ENCODE assay signal across 15 mouse cellular contexts in the genomic region with DNA sequence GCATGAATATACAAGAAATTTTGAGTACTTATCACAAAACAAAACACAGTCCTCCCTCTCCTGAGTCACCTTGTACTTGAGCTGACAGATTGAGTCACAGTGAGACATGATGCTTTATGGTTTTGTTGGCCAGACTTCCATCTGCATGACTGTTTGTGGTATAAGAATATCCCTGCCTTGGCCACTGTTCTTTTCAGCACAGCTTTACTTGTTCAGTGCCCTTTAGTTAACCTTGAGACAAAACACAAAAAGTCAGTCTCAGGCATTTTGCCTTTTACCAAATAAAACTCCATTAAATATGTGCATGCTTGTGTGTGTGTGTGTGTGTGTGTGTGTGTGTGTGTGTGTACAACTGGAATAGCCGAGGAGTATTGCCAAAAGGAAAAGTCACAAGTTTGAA.
DNase-seq lines count a peak whose midpoint lies in the region; ATAC-seq lines count a peak whose summit lies in the region.
"Had no signal": no experiment of that assay in that cellular context is flagged by ENCODE, and none has a peak within 500 bp of the region (broad histone marks: within the 10 kb centered on the region; RNA-seq: fewer than 3 reads in every experiment).

No protein-coding gene starts in this region.

- intact Hi-C loops in heart, postnatal 10 days (cut with DNase I), result no loop called here

- no peaks in the 10 kb centered on the region for H3K27me3 ChIP-seq in liver, embryonic 12.5 days (replicated peaks)
- H3K27me3 ChIP-seq: midbrain, embryonic 12.5 days; stomach, embryonic 15.5 days had no signal

- 67% methylated on average over 1 of the region's 1 CpGs for WGBS in liver, embryonic 12.5 days (ENCODE audit: insufficient replicate concordance)

- H3K9ac ChIP-seq in liver, embryonic 12.5 days, result no peak overlapping the region
- H3K9ac ChIP-seq: midbrain, embryonic 12.5 days; stomach, embryonic 15.5 days had no signal

- no peaks in the 10 kb centered on the region for H3K9me3 ChIP-seq in liver, embryonic 12.5 days (replicated peaks)
- H3K9me3 ChIP-seq: midbrain, embryonic 12.5 days; stomach, embryonic 15.5 days had no signal

- H3K36me3 ChIP-seq in liver, embryonic 12.5 days, result no peaks in the 10 kb centered on the region
- H3K36me3 ChIP-seq: midbrain, embryonic 12.5 days; stomach, embryonic 15.5 days had no signal

- peak; percentile 62 to 85 for DNase-seq in adrenal gland, adult (ENCODE audit: inconsistent age in 2 of 2, low spot score in 1 of 2)
- DNase-seq in adrenal gland, postnatal 4 days (ENCODE audit: low spot score in 2 of 2), result no peak
- peak; percentile 4 for DNase-seq in layer of hippocampus, adult 9-11 months
- DNase-seq in layer of hippocampus, postnatal 25 days (ENCODE audit: extremely low spot score in 1 of 2, low spot score in 1 of 2), result no peak
- peak; percentile 82 for DNase-seq in cerebellum, adult 11-12 months
- peak; percentile 18 to 31 for DNase-seq in heart, postnatal 10 days
- no peak for DNase-seq in urinary bladder, postnatal 4 days (ENCODE audit: low spot score in 2 of 2)
- DNase-seq: lung, adult 18-20 months; right cerebral cortex, postnatal 4 days; thymus, postnatal 36 days had no signal

- H3K27ac ChIP-seq in liver, embryonic 12.5 days, result no peak overlapping the region
- H3K27ac ChIP-seq: midbrain, embryonic 12.5 days; stomach, embryonic 15.5 days had no signal

- no peak for ATAC-seq in liver, embryonic 12.5 days
- ATAC-seq: forebrain, embryonic 16.5 days; intestine, postnatal 0 days had no signal

- no peak overlapping the region for H3K4me3 ChIP-seq in liver, embryonic 12.5 days
- H3K4me3 ChIP-seq: midbrain, embryonic 12.5 days; stomach, embryonic 15.5 days had no signal

- H3K4me2 ChIP-seq in liver, embryonic 12.5 days, result no peak overlapping the region
- H3K4me2 ChIP-seq: midbrain, embryonic 12.5 days; stomach, embryonic 15.5 days had no signal

- H3K4me1 ChIP-seq in liver, embryonic 12.5 days, result no peaks in the 10 kb centered on the region
- H3K4me1 ChIP-seq: midbrain, embryonic 12.5 days; stomach, embryonic 15.5 days had no signal

Comparison
In these comparisons a context has a peak if more than half of its experiments do, and no peak if none do; other contexts are left out.
1. DNase-seq: peak in adrenal gland, adult (2 of 2), layer of hippocampus, adult 9-11 months (single experiment), cerebellum, adult 11-12 months (single experiment) and heart, postnatal 10 days (2 of 2); none in adrenal gland, postnatal 4 days (0 of 2), layer of hippocampus, postnatal 25 days (0 of 2) and urinary bladder, postnatal 4 days (0 of 2).